Mouse (Mus musculus) stomach, postnatal 0 days (tissue): ENCODE results near the gene Psmd13.

Source experiments
- CTCF ChIP-seq: IDR thresholded peaks from 2 replicates; pipeline ENCODE4 v1.5.1; 2016; ENCODE audit warnings: antibody characterized with exemption, low read depth, mild to moderate bottlenecking, moderate library complexity
- EP300 ChIP-seq: optimal IDR thresholded peaks from 2 replicates; pipeline ENCODE3; 2016; ENCODE audit warnings: antibody characterized with exemption

DNA sequence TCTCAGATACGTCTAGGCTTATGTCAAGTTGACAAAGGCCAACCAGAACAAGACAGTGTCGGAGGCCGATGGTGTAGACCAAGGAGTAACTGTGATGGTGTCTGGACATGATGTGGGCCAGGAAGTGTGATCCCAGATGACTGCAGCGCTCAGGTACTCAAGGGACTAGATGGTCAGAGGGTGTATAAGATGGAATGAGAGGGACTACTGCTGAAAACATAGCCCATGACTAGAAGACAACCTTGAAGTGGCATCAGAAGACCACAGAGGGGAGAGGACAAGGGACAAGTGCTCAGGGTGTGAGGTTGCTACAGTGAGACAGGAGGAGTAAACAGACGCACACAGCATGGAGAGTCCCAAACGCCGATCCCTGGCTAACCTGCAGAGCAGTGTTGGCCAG is 38.0 kb upstream of the Psmd13 start:
- TF ChIP-seq CTCF (no peak), EP300 (no peak)
